Mouse (Mus musculus): ENCODE measurements around the gene Foxl1. TPM values are rescaled to one million over a fixed set of nuclear protein-coding genes. Genes with fewer than 3 reads are reported as not detected.

Foxl1 gene
- polyA plus RNA-seq, 1 experiment, result 0.37 TPM

- no peak for TF ChIP-seq CTCF (IDR thresholded peaks at IDR 0.05; ENCODE audit: borderline replicate concordance, extremely low read depth, insufficient read depth, insufficient read length)
- no peak for TF ChIP-seq POLR2A (IDR thresholded peaks at IDR 0.05; ENCODE audit: borderline replicate concordance, extremely low read depth, insufficient read depth, insufficient read length, poor library complexity, severe bottlenecking)
- no peak for DNase-seq (ENCODE audit: low read depth)
Observed at GRCm38 (mm10) chr8:121085011-121085410, 42.7 kb upstream of the Foxl1 start.

- no peak for DNase-seq (ENCODE audit: low read depth)
- TF ChIP-seq POLR2A (IDR thresholded peaks at IDR 0.05; ENCODE audit: borderline replicate concordance, extremely low read depth, insufficient read depth, insufficient read length, poor library complexity, severe bottlenecking) (no peak), CTCF (IDR thresholded peaks at IDR 0.05; ENCODE audit: borderline replicate concordance, extremely low read depth, insufficient read depth, insufficient read length) (no peak)
Observed at GRCm38 (mm10) chr8:121085561-121085960, 42.2 kb upstream of the Foxl1 start.

DNA sequence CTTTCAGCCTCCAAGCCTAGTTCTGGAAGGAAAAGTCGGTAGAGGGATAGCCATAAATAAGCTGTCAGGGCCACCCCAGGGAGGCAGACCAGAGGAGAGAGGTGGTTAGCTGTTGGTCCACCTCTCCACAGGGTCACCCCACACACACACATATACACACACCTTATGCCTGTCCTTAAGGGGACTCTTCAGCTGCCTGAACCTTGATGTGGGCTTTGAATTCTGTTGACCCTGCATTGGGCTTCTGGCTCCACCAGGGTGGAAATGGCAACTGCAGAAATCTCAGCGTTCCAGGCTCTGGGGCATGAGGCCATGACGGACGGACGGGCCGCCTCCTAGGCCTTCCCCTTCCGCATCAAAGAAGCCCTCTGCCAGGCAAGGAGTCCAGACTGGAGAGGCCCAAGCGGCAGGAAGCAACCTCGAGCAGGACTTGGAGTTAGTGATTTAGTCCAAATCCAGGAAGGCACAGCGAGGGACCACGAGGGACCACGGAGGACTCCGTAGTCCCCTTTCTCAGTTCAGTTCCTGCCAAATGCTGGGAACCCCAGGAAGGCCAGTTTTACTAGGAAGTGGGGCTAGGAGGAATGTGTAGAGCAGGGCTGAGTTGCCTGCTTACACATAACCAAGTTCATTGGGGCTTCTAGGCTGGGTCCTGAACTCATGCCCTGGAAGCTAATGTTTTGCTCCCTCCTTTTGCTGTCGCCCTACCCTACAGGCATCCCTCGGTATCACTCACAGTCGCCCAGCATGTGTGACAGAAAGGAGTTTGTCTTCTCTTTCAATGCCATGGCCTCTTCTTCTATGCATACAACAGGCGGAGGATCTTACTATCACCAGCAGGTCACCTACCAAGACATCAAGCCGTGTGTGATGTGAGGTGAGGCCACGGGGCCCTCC, 41.5 kb upstream of the Foxl1 start:
- no peak for TF ChIP-seq CTCF (IDR thresholded peaks at IDR 0.05; ENCODE audit: borderline replicate concordance, extremely low read depth, insufficient read depth, insufficient read length)
- TF ChIP-seq POLR2A (IDR thresholded peaks at IDR 0.05; ENCODE audit: borderline replicate concordance, extremely low read depth, insufficient read depth, insufficient read length, poor library complexity, severe bottlenecking), result no peak
- DNase-seq (ENCODE audit: low read depth), result no peak

GRCm38 (mm10) chr8:121088281-121088680, 39.5 kb upstream of the Foxl1 start:
- no peak for DNase-seq (ENCODE audit: low read depth)
- TF ChIP-seq CTCF (IDR thresholded peaks at IDR 0.05; ENCODE audit: borderline replicate concordance, extremely low read depth, insufficient read depth, insufficient read length), result no peak
- TF ChIP-seq POLR2A (IDR thresholded peaks at IDR 0.05; ENCODE audit: borderline replicate concordance, extremely low read depth, insufficient read depth, insufficient read length, poor library complexity, severe bottlenecking), result no peak

DNA sequence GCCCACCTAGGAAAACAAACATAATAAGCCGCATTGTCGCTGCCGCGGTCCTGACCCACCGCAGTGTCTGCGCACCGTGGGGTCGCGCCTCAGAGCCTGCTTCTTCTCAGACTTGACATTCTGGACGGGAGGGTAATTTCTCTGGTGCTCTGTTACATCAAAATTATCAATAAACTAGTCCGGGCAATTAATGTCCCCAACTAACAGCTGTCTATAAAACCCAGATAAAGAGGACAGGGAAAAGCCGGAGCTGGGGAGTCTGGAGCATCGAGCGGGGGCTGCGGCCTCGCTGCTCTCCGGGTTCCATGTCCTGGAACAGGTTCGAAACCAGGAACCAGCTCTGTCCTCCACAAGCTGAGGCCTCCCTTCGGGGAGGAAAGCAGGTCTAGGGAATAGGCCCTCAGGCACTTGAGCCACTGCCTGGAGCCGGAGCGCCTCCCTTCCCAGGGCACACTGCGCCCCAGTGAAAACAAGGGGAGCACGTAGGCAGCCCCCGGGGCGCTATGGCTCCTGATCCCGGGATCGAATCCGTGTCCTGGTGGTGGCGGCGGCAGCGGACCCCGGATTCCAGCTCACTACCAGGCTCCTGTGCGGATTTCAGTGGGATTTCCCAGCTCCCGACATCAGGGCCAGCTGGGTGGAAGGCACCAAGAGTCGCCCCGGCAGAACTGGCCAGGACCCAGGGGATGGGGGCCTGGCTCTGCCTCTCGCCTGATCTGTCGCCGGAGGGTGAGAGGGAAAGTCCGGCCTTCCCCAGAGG, 38.7 kb upstream of the Foxl1 start:
- no peak for DNase-seq (ENCODE audit: low read depth)
- no peak for TF ChIP-seq POLR2A (IDR thresholded peaks at IDR 0.05; ENCODE audit: borderline replicate concordance, extremely low read depth, insufficient read depth, insufficient read length, poor library complexity, severe bottlenecking)
- no peak for TF ChIP-seq CTCF (IDR thresholded peaks at IDR 0.05; ENCODE audit: borderline replicate concordance, extremely low read depth, insufficient read depth, insufficient read length)

- TF ChIP-seq CTCF (IDR thresholded peaks at IDR 0.05; ENCODE audit: borderline replicate concordance, extremely low read depth, insufficient read depth, insufficient read length) (no peak), POLR2A (IDR thresholded peaks at IDR 0.05; ENCODE audit: borderline replicate concordance, extremely low read depth, insufficient read depth, insufficient read length, poor library complexity, severe bottlenecking) (no peak)
- DNase-seq (ENCODE audit: low read depth), result no peak
Observed at GRCm38 (mm10) chr8:121089631-121090380, 37.9 kb upstream of the Foxl1 start.

DNA sequence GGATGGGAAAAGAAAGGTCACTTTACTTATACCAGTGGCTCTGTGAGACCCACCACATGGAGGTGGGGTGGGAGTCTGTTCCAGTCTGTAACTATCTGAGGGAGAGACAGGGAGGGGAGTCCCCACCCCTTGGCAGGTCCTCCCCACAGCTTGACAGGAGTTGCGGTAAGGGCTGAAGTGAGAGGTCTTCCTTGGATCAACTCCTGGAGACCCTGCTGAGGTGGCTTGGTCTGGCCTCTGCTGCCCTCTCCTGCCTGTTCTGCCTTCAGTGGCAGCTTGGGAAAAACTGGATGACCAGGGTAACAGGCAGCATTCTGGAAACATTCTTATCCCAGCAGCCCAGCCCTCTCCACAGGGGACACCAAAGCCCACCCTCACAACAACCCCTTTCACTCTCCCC, 37.0 kb upstream of the Foxl1 start:
- no peak for DNase-seq (ENCODE audit: low read depth)
- TF ChIP-seq CTCF (IDR thresholded peaks at IDR 0.05; ENCODE audit: borderline replicate concordance, extremely low read depth, insufficient read depth, insufficient read length) (peak; percentile 45; the same call in 1 of the 2 replicates), POLR2A (IDR thresholded peaks at IDR 0.05; ENCODE audit: borderline replicate concordance, extremely low read depth, insufficient read depth, insufficient read length, poor library complexity, severe bottlenecking) (no peak)

GRCm38 (mm10) chr8:121092141-121092540, 35.6 kb upstream of the Foxl1 start:
- no peak for TF ChIP-seq POLR2A (IDR thresholded peaks at IDR 0.05; ENCODE audit: borderline replicate concordance, extremely low read depth, insufficient read depth, insufficient read length, poor library complexity, severe bottlenecking)
- no peak for DNase-seq (ENCODE audit: low read depth)

DNA sequence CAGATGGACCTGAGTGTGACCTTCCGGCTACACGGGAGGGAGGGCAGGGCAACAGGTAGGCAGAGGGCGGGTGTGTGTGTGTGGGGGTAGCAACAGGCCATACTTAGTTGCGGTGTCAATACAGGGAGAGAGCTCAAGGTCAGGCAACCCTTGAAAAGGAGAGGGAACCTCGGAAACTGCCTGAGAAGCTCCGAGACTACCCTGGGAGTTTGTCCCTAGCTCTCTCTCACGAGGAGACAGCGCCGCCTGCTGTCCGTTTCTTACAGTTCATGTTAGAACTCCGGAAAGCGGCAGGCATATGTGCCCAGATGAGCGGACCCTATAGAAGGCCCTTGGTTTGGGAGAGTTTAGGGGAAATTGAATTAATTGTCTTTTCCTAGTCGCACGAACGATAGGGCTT, 35.1 kb upstream of the Foxl1 start:
- peak; percentile 87 for DNase-seq (ENCODE audit: low read depth)
- TF ChIP-seq POLR2A (IDR thresholded peaks at IDR 0.05; ENCODE audit: borderline replicate concordance, extremely low read depth, insufficient read depth, insufficient read length, poor library complexity, severe bottlenecking) (no peak), CTCF (IDR thresholded peaks at IDR 0.05; ENCODE audit: borderline replicate concordance, extremely low read depth, insufficient read depth, insufficient read length) (peak; percentile 95)

GRCm38 (mm10) chr8:121093496-121093895, 34.2 kb upstream of the Foxl1 start:
- no peak for DNase-seq (ENCODE audit: low read depth)
- TF ChIP-seq CTCF (IDR thresholded peaks at IDR 0.05; ENCODE audit: borderline replicate concordance, extremely low read depth, insufficient read depth, insufficient read length) (no peak), POLR2A (IDR thresholded peaks at IDR 0.05; ENCODE audit: borderline replicate concordance, extremely low read depth, insufficient read depth, insufficient read length, poor library complexity, severe bottlenecking) (no peak)

Data from brain, embryonic 14.5 days (tissue).